In the genomic region with DNA sequence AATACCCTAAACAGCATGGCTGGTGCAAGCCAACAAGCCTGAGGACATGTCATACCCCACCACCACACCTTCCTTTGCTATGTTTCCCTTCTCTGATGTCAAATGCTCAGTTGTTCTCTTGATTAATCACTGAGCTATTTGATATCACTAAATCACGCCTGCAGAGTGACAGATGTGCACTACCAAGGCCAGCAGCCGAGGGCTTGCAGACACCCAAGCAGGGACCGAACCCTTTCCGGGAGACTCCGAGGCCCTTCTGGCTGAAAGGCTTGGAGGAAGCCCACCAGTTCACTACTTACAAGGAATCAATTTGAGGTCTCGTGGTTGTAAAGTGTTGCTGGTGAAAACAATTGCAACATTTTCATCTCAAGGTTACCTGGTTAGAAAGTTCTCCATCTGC, we compare ENCODE assay signal across 19 mouse cellular contexts. TPM values are rescaled to one million over a fixed set of nuclear protein-coding genes. Genes with fewer than 3 reads are reported as not detected.
"Had no signal": no experiment of that assay in that cellular context is flagged by ENCODE, and none has a peak within 500 bp of the region (broad histone marks: within the 10 kb centered on the region; RNA-seq: fewer than 3 reads in every experiment).

No protein-coding gene starts in this region.

- H3K27ac ChIP-seq: lung, embryonic 15.5 days; macrophage; neural tube, embryonic 12.5 days; stomach, embryonic 15.5 days; stomach, postnatal 0 days had no signal

- H3K9me3 ChIP-seq: lung, embryonic 15.5 days; megakaryocyte, embryonic 14.5 days; neural tube, embryonic 12.5 days; stomach, embryonic 15.5 days had no signal

- H3K4me3 ChIP-seq: lung, embryonic 15.5 days; megakaryocyte, embryonic 14.5 days; neural tube, embryonic 12.5 days; stomach, embryonic 15.5 days had no signal

- H3K4me2 ChIP-seq: lung, embryonic 15.5 days; neural tube, embryonic 12.5 days; stomach, embryonic 15.5 days had no signal

- H3K36me3 ChIP-seq: lung, embryonic 15.5 days; neural tube, embryonic 12.5 days; stomach, embryonic 15.5 days had no signal

- ATAC-seq: liver, postnatal 0 days; lung, postnatal 0 days had no signal

- DNase-seq: liver, postnatal 0 days; lung, adult 2 months; lung, postnatal 14 days; lung, postnatal 36 days; midbrain, embryonic 14.5 days; right cerebral cortex, postnatal 14 days; thymus, adult 2 months; thymus, postnatal 25 days; thymus, postnatal 4 days had no signal

- H3K9ac ChIP-seq: liver, postnatal 0 days; lung, embryonic 15.5 days; neural tube, embryonic 12.5 days; stomach, embryonic 15.5 days had no signal

RNA-seq across cellular contexts. Expression of gene Ephb1, which starts 3.5 kb away (rescaled TPM):
- total RNA-seq: megakaryocyte progenitor cell, adult 5-6 weeks; monocyte, adult 5-6 weeks; neutrophil, adult 5-6 weeks had no signal
- polyA plus RNA-seq: macrophage had no signal
